Mouse (Mus musculus) neural tube, postnatal 0 days (tissue): ENCODE data around the gene Mars. TPM values are rescaled to one million over a fixed set of nuclear protein-coding genes. Genes with fewer than 3 reads are reported as not detected.

Experiments
- polyA plus RNA-seq: library from polyadenylated mRNA; unstranded; fragments of >200 nt; fragmentation: Nextera tagmentation; extraction: Ambion mirVana; gene quantifications from 2 replicates; pipeline ENCODE4 v1.2.1, GENCODE M21; 2015

Mars gene
- polyA plus RNA-seq = 85.2 and 93.5 TPM in 2 replicates

GRCm38 (mm10) chr10:127311476-127312355, at the start of gene Mars:
Gene Mars (minus strand): TSS chr10:127311786.

GRCm38 (mm10) chr10:127353909-127354895, 42.6 kb upstream of the Mars start, which contains the start of gene Inhbe:
Gene Inhbe (minus strand): TSS chr10:127354411.

GRCm38 (mm10) chr10:127341891-127342639, 30.5 kb upstream of the Mars start, which contains the start of gene Gli1:
Gene Gli1 (minus strand): TSS chr10:127341974.

GRCm38 (mm10) chr10:127321621-127322020, 10.0 kb upstream of the Mars start, which contains the start of gene Arhgap9:
Gene Arhgap9 (plus strand): TSS chr10:127321964.

GRCm38 (mm10) chr10:127288800-127289572, 22.6 kb downstream of the Mars start, which contains the start of gene Mbd6:
Gene Mbd6 (minus strand): TSS chr10:127289018.

GRCm38 (mm10) chr10:127266112-127267091, 45.2 kb downstream of the Mars start, which contains the start of gene Dctn2:
Gene Dctn2 (plus strand): TSS chr10:127266368.

GRCm38 (mm10) chr10:127262548-127263398, 48.8 kb downstream of the Mars start, which contains the start of gene Kif5a:
Gene Kif5a (minus strand): TSS chr10:127263348.

Other genes starting within 250 kb of the Mars start
- gene Cdk4, start 248.3 kb downstream of the Mars start, polyA plus RNA-seq = 374 and 389 TPM in 2 replicates
- gene Tspan31, start 241.5 kb downstream of the Mars start, polyA plus RNA-seq = 114 TPM in 2 replicates
- gene Agap2, start 236.5 kb downstream of the Mars start, polyA plus RNA-seq = 5.2 and 6.2 TPM in 2 replicates
- 115 and 116 TPM in 2 replicates for gene Os9, start 190.7 kb downstream of the Mars start, polyA plus RNA-seq
- 66.8 and 76.6 TPM in 2 replicates for gene B4galnt1, start 146.6 kb downstream of the Mars start, polyA plus RNA-seq
- 0.72 and 1.1 TPM in 2 replicates for gene Slc26a10, start 131.1 kb downstream of the Mars start, polyA plus RNA-seq
- 25.7 and 26.8 TPM in 2 replicates for gene Arhgef25, start 121.7 kb downstream of the Mars start, polyA plus RNA-seq
- 168 and 199 TPM in 2 replicates for gene Dtx3, start 116.1 kb downstream of the Mars start, polyA plus RNA-seq
- gene Pip4k2c, start 100.2 kb downstream of the Mars start, polyA plus RNA-seq = 17.1 and 19.0 TPM in 2 replicates
- 102 and 109 TPM in 2 replicates for gene Kif5a, start 48.4 kb downstream of the Mars start, polyA plus RNA-seq
- 294 and 319 TPM in 2 replicates for gene Dctn2, start 45.4 kb downstream of the Mars start, polyA plus RNA-seq
- gene Mbd6, start 22.8 kb downstream of the Mars start, polyA plus RNA-seq = 9.4 and 12.3 TPM in 2 replicates
- 1.5 and 1.7 TPM in 2 replicates for gene Arhgap9, start 10.2 kb upstream of the Mars start, polyA plus RNA-seq
- 1.3 and 1.8 TPM in 2 replicates for gene Gli1, start 30.2 kb upstream of the Mars start, polyA plus RNA-seq
- gene Inhbe, start 42.6 kb upstream of the Mars start, polyA plus RNA-seq = 0.04 and 0.05 TPM in 2 replicates
- not detected in 2 replicates for gene Inhbc, start 58.6 kb upstream of the Mars start, polyA plus RNA-seq
- 40.8 and 50.2 TPM in 2 replicates for gene R3hdm2, start 68.5 kb upstream of the Mars start, polyA plus RNA-seq
- 0.76 and 1.5 TPM in 2 replicates for gene Stac3, start 189.9 kb upstream of the Mars start, polyA plus RNA-seq
- gene Ndufa4l2, start 203.2 kb upstream of the Mars start, polyA plus RNA-seq = 13.7 and 15.6 TPM in 2 replicates
- gene Shmt2, start 210.7 kb upstream of the Mars start, polyA plus RNA-seq = 41.3 and 47.0 TPM in 2 replicates
- gene Nxph4, start 222.8 kb upstream of the Mars start, polyA plus RNA-seq = 92.7 and 112 TPM in 2 replicates